Mouse (Mus musculus) CH12.LX (cell line): ENCODE data around the gene Uck1.

Experiments used
- BHLHE40 ChIP-seq: IDR thresholded peaks from 2 replicates; pipeline ENCODE4 v1.6.1; 2011; ENCODE audit warnings: mild to moderate bottlenecking, low read depth, low read length, improper control_type of control experiment
- CHD2 ChIP-seq: IDR thresholded peaks from 2 replicates; pipeline ENCODE4 v1.6.1; 2011; ENCODE audit warnings: low read length, improper control_type of control experiment
- CTCF ChIP-seq, 2 experiments: IDR thresholded peaks in 1 of 2; conservative IDR thresholded peaks in 1 of 2; 2 replicates each; pipeline ENCODE4 v1.5.1; 2011 to 2012; ENCODE audit warnings: low read depth in 2 of 2, low read length in 2 of 2, improper control_type of control experiment in 1 of 2, inconsistent platforms in 1 of 2, mild to moderate bottlenecking in 1 of 2, moderate library complexity in 1 of 2
- JUN ChIP-seq: IDR thresholded peaks from 2 replicates; pipeline ENCODE4 v1.6.1; 2011; ENCODE audit warnings: low read depth, mild to moderate bottlenecking, low read length, improper control_type of control experiment, moderate library complexity; ENCODE audit not compliant: insufficient read depth
- MEF2A ChIP-seq: IDR thresholded peaks from 2 replicates; pipeline ENCODE4 v1.6.1; 2014; ENCODE audit warnings: low read depth, mild to moderate bottlenecking, inconsistent platforms, low read length, improper control_type of control experiment, borderline replicate concordance
- MXI1 ChIP-seq: IDR thresholded peaks from 2 replicates; pipeline ENCODE4 v1.6.1; 2011; ENCODE audit warnings: mild to moderate bottlenecking, low read depth, low read length, improper control_type of control experiment
- NRF1 ChIP-seq: IDR thresholded peaks from 2 replicates; pipeline ENCODE4 v1.6.1; 2014; ENCODE audit warnings: low read depth, mild to moderate bottlenecking, inconsistent platforms, low read length, improper control_type of control experiment, moderate library complexity
- POLR2A ChIP-seq: IDR thresholded peaks from 2 replicates; pipeline ENCODE4 v1.6.1; 2011; ENCODE audit warnings: low read depth, mild to moderate bottlenecking, improper control_type of control experiment, low read length
- RAD21 ChIP-seq: IDR thresholded peaks from 2 replicates; pipeline ENCODE4 v1.6.1; 2011; ENCODE audit warnings: low read depth, mild to moderate bottlenecking, low read length, improper control_type of control experiment, moderate library complexity
- RCOR1 ChIP-seq: conservative IDR thresholded peaks from 2 replicates; pipeline ENCODE4 v1.6.1; 2012; ENCODE audit warnings: low read depth, mild to moderate bottlenecking, inconsistent platforms, low read length, improper control_type of control experiment
- SIN3A ChIP-seq: IDR thresholded peaks from 2 replicates; pipeline ENCODE4 v1.6.1; 2012; ENCODE audit warnings: low read length, improper control_type of control experiment, inconsistent platforms
- TCF12 ChIP-seq: IDR thresholded peaks from 2 replicates; pipeline ENCODE4 v1.6.1; 2014; ENCODE audit warnings: low read depth, mild to moderate bottlenecking, inconsistent platforms, low read length, improper control_type of control experiment
- USF1 ChIP-seq: IDR thresholded peaks from 2 replicates; pipeline ENCODE4 v1.6.1; 2014; ENCODE audit warnings: low read depth, mild to moderate bottlenecking, inconsistent platforms, low read length, improper control_type of control experiment
- ZKSCAN1 ChIP-seq: IDR thresholded peaks from 2 replicates; pipeline ENCODE4 v1.6.1; 2012; ENCODE audit warnings: low read depth, inconsistent platforms, low read length, improper control_type of control experiment, borderline replicate concordance

- no peak for TF ChIP-seq RCOR1
- TF ChIP-seq CTCF (conservative IDR thresholded peaks at IDR 0.05 in 1 of 2, IDR thresholded peaks at IDR 0.05 in 1 of 2; ENCODE audit: low read depth in 2 of 2, low read length in 2 of 2): no peak
- TF ChIP-seq MEF2A: no peak
- TF ChIP-seq POLR2A: no peak
- TF ChIP-seq USF1: no peak
- TF ChIP-seq JUN: no peak
- TF ChIP-seq TCF12: no peak
- no peak for TF ChIP-seq MXI1
- no peak for TF ChIP-seq ZKSCAN1
- no peak for TF ChIP-seq NRF1
- TF ChIP-seq CHD2: no peak
- TF ChIP-seq BHLHE40: no peak
- TF ChIP-seq SIN3A: no peak
- no peak for TF ChIP-seq RAD21
These were observed 45.7 kb upstream of the Uck1 start for GRCm38 (mm10) chr2:32305668-32306067.
